Mouse (Mus musculus): ENCODE data around the gene Kif6.

The Kif6 gene

DNA sequence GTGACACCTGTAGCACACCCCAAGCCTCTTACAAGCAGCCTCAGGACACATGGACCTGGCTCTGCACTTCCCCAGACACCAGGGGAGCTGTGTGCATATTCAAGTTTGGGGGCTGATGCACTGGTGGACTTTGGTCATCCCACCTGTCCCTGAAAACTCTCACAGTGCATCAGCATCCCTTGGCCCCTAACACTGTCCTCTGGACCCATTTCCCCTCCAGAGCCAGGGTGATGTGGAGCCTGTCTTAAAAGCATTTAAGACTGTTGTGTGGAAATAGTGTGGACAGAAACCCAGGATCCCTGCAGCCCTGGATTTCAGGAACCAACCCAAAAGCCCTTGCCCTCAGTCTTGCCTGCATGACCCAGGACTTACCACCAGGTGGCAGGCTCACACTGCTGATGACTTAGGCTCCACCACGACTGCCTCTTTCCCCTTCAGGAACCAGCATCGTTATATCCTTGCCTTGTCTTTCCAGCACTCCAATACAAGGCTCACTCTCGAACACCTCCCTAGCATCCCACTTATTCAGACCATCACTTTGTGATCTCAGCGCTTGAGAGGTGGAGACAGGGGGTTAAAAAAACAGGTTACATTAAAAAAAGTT, 320.8 kb downstream of the Kif6 start:
- DNase-seq = peak; percentile 68

GRCm38 (mm10) chr17:49936214-49936613, 321.3 kb downstream of the Kif6 start:
- DNase-seq = no peak

- DNase-seq = no peak
Observed at GRCm38 (mm10) chr17:49939146-49939545, 324.2 kb downstream of the Kif6 start.

GRCm38 (mm10) chr17:49942674-49943073, 327.7 kb downstream of the Kif6 start:
- DNase-seq = peak; percentile 45

GRCm38 (mm10) chr17:49951491-49951855, 336.5 kb downstream of the Kif6 start:
- DNase-seq = peak; percentile 79

DNA sequence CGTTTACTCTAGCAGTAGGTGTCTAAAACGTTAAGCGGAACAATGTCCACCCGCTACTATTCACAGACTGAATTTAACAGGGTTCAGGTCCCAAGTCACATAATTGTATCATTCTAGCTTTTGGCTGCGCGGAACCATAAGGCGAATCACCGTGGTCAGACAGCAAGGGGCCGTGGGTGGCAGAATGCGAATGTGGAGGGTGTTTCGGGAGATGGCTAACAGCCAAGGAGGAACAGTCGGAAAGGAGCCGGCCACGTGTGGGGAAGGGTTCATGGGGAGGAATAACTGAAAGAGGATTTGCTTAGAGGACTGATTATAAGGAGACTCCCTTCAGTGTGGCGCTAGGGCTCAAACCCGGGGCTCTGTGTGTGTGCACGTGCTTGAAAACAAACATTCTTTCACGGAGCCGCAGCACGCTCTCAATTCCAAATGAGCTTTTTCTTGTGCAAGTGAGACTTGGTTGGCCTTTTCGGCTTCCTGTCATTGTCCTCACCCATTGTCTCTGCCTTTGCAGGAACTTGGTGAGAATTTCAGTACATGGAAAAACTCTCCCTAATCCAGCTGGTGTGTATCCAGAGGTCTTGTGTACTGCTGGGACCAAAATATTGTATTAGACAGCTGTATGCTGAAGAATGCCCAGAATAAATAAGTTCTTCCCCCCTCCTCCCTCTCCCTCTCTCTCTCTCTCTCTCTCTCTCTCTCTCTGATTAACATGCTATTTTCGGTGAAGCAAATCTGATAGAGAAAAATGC, 337.1 kb downstream of the Kif6 start:
- no peak for DNase-seq

DNA sequence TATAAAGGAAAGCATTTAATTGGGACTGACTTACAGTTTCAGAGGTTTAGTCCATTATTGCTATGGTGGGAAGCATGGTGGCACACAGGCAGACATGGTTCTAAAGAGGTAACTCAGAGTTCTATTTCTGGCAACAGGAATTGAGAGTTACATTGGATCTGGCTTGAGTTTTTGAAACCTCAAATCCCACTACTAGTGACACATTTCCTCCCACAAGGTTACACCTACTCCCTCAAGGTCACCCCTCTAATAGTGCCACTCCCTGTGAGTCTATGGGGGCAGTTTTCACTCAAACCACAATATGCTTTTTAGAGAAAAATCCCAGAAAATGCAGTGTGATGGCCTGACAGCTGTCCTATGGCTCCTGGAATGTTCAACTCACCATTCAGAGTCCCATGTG, 344.1 kb downstream of the Kif6 start:
- no peak for DNase-seq

Data from liver (tissue).